Mouse (Mus musculus) embryonic stem cell, embryonic (primary cell): ENCODE data around the gene Ppm1j.

Experiments used
- CTCF ChIA-PET, 4 experiments: fragments of 300-600 bp in 2 of 4; fragments of 350-600 bp in 2 of 4; sonication (Branson Sonifier 250); formaldehyde crosslinking; loops; one replicate each; lab custom pipeline; 2022; ENCODE audit warnings: inconsistent platforms in 2 of 4; lab: Charles Lee
- POLR2A ChIA-PET, 4 experiments: fragments of 300-600 bp in 2 of 4; fragments of 350-600 bp in 2 of 4; sonication (Branson Sonifier 250); formaldehyde crosslinking; loops; one replicate each; lab custom pipeline; 2022; ENCODE audit warnings: antibody characterized with exemption in 4 of 4, inconsistent platforms in 1 of 4; lab: Charles Lee

Ppm1j gene

GRCm38 (mm10) chr3:104816130-104816529 lies 35.3 kb downstream of the Ppm1j start:
- CTCF ChIA-PET = interaction anchor here in 3 of 4 experiments (0.6 to 2.3 kb wide), 9 partner anchors 27 to 102 kb away, joined by 3 to 17 read pairs (median 5); partner anchors contain the start of genes Fam19a3 (in 1 of the 3) and Rhoc (in 1 of the 3)
- POLR2A ChIA-PET = interaction anchor here (0.7 to 6.1 kb wide), 39 partner anchors 9 to 609 kb away, joined by 3 to 62 read pairs (median 6); partner anchors contain the start of genes Capza1 (in 3 of the 4), Ppm1j (in 3 of the 4), Rhoc (in 3 of the 4) and Fam19a3 (in 2 of the 4)

- ChIA-PET POLR2A (interaction anchor here in 3 of 4 experiments (0.8 to 6.1 kb wide), 30 partner anchors 10 to 363 kb away, joined by 3 to 62 read pairs (median 4); partner anchors contain the start of genes Capza1 (in 3 of the 3), Rhoc (in 3 of the 3) and St7l (in 2 of the 3)), CTCF (interaction anchor here in 2 of 4 experiments (1.5 kb wide), 2 partner anchors 29 to 59 kb away, joined by 3 to 7 read pairs; partner anchors contain the start of gene Rhoc (in 1 of the 2))
These were observed 36.7 kb downstream of the Ppm1j start for GRCm38 (mm10) chr3:104817481-104817990.

GRCm38 (mm10) chr3:104817991-104818748 lies 37.3 kb downstream of the Ppm1j start, which contains the start of gene Mov10:
Gene Mov10, minus strand, starts transcription at chr3:104818563.
- CTCF ChIA-PET = interaction anchor here in 2 of 4 experiments (0.6 to 1.5 kb wide), 6 partner anchors 29 to 673 kb away, joined by 3 to 7 read pairs (median 3); partner anchors contain the start of gene Rhoc (in 2 of the 2)
- POLR2A ChIA-PET = interaction anchor here (0.6 to 6.1 kb wide), 39 partner anchors 9 to 307 kb away, joined by 3 to 62 read pairs (median 4); partner anchors contain the start of genes Capza1 (in 3 of the 4), Rhoc (in 3 of the 4) and St7l (in 2 of the 4)

- ChIA-PET CTCF (interaction anchor here in 2 of 4 experiments (0.6 to 1.5 kb wide), 6 partner anchors 30 to 672 kb away, joined by 3 to 7 read pairs (median 3); partner anchors contain the start of gene Rhoc (in 2 of the 2)), POLR2A (interaction anchor here (0.6 to 6.1 kb wide), 36 partner anchors 9 to 308 kb away, joined by 3 to 62 read pairs (median 4); partner anchors contain the start of genes Capza1 (in 3 of the 4), Rhoc (in 3 of the 4) and St7l (in 2 of the 4))
These were observed 37.9 kb downstream of the Ppm1j start for GRCm38 (mm10) chr3:104818749-104819134.

- ChIA-PET CTCF (no interaction called here), POLR2A (interaction anchor here in 2 of 4 experiments (1.0 to 2.5 kb wide), 6 partner anchors 9 to 44 kb away, joined by 4 to 7 read pairs (median 6); partner anchors contain the start of genes Capza1 (in 1 of the 2), Rhoc (in 1 of the 2) and St7l (in 1 of the 2))
These were observed 39.6 kb downstream of the Ppm1j start for GRCm38 (mm10) chr3:104820426-104820825.

- POLR2A ChIA-PET = interaction anchor here in 1 of 4 experiments (0.8 to 2.1 kb wide), 5 partner anchors 25 to 101 kb away, joined by 3 to 5 read pairs (median 3); no protein-coding TSS in a partner anchor
- CTCF ChIA-PET = interaction anchor here in 1 of 4 experiments (0.8 kb wide), 1 partner anchor 57 kb away, joined by 3 read pairs; no protein-coding TSS in a partner anchor
These were observed 41.6 kb downstream of the Ppm1j start for GRCm38 (mm10) chr3:104822413-104822812.
